Mouse (Mus musculus) kidney, adult 2 months (tissue): Measurements from ENCODE around the gene Kank2. TPM values are rescaled to one million over a fixed set of nuclear protein-coding genes. Genes with fewer than 3 reads are reported as not detected.

Experiments used
- DNase-seq: peaks from one replicate; pipeline ENCODE4 v3.0.0; 2021
- H3K27ac ChIP-seq: fragments of 200-500 bp; 2 replicates; pipeline ENCODE4 v1.5.1; 2012; ENCODE audit warnings: low read depth, low read length, control low read depth, inconsistent platforms; ENCODE audit not compliant: insufficient read depth
- H3K27me3 ChIP-seq: fragments of 200-500 bp; replicated peaks from 2 replicates; pipeline ENCODE4 v1.6.1; 2012; ENCODE audit warnings: mild to moderate bottlenecking, moderate library complexity, low read length, inconsistent platforms; ENCODE audit not compliant: control insufficient read depth, insufficient read depth
- H3K36me3 ChIP-seq: fragments of 200-500 bp; 2 replicates; pipeline ENCODE4 v1.6.1; 2012; ENCODE audit warnings: mild to moderate bottlenecking, moderate library complexity, low read length, inconsistent platforms; ENCODE audit not compliant: control insufficient read depth, insufficient read depth
- H3K4me1 ChIP-seq: fragments of 200-500 bp; 2 replicates; pipeline ENCODE4 v1.6.1; 2011; ENCODE audit warnings: low read length; ENCODE audit not compliant: control insufficient read depth, insufficient read depth
- H3K4me3 ChIP-seq: fragments of 200-500 bp; 2 replicates; pipeline ENCODE4 v1.5.1; 2011; ENCODE audit warnings: mild to moderate bottlenecking, low read depth, low read length, control low read depth; ENCODE audit not compliant: insufficient read depth
- CTCF ChIP-seq: fragments of 200-500 bp; conservative IDR thresholded peaks from 2 replicates; pipeline ENCODE4 v1.5.1; 2011; ENCODE audit warnings: low read depth, mild to moderate bottlenecking, control low read depth, low read length, moderate library complexity, mixed read lengths; ENCODE audit not compliant: insufficient read depth, insufficient read length
- POLR2A ChIP-seq: fragments of 200-500 bp; IDR thresholded peaks from one replicate; pipeline ENCODE4 v1.6.1; 2011; ENCODE audit warnings: low read depth, low read length, control low read depth
- WGBS: fragments of 180-500 bp; shearing (Covaris S2); methylation state at CpG from one replicate; pipeline ENCODE4 v1.1.7; 2018; 5-methylcytosine and 5-hydroxymethylcytosine counted together
- polyA plus RNA-seq: library from polyadenylated mRNA; depleted of rRNA; stranded (reverse); fragments of >200 nt; gene quantifications from 2 replicates; pipeline ENCODE4 v1.2.3, GENCODE M21; 2012

Kank2 gene
- polyA plus RNA-seq, 1 experiment = 21.8 TPM

GRCm38 (mm10) chr9:21764084-21764999 lies 34.2 kb downstream of the Kank2 start:
- DNase-seq = no peak
- no peaks in the 10 kb centered on the region for H3K36me3 ChIP-seq
- TF ChIP-seq POLR2A = no peak
- TF ChIP-seq CTCF = 0 out of 2 replicates have a peak, but pooled peaks have one; percentile 22
- 88% methylated on average over 6 of the region's 6 CpGs for WGBS
- no peak overlapping the region for H3K4me3 ChIP-seq
- no peaks in the 10 kb centered on the region for H3K27me3 ChIP-seq
- H3K4me1 ChIP-seq = peaks cover 4% of the 10 kb centered on the region; the same call in 1 of the 2 replicates
- no peak overlapping the region for H3K27ac ChIP-seq

GRCm38 (mm10) chr9:21762135-21762534 lies 36.4 kb downstream of the Kank2 start:
- TF ChIP-seq CTCF (no peak), POLR2A (no peak)
- H3K36me3 ChIP-seq = no peaks in the 10 kb centered on the region
- H3K4me3 ChIP-seq = no peak overlapping the region
- peaks cover 4% of the 10 kb centered on the region; the same call in 1 of the 2 replicates for H3K4me1 ChIP-seq
- peak; percentile 22 for DNase-seq
- H3K27me3 ChIP-seq = no peaks in the 10 kb centered on the region
- no peak overlapping the region for H3K27ac ChIP-seq

GRCm38 (mm10) chr9:21760155-21761088 lies 38.1 kb downstream of the Kank2 start, which contains the start of gene Spc24:
TSS of gene Spc24 (minus strand) at chr9:21760303.
- H3K36me3 ChIP-seq = no peaks in the 10 kb centered on the region
- H3K4me1 ChIP-seq = peaks cover 4% of the 10 kb centered on the region; the same call in 1 of the 2 replicates
- TF ChIP-seq CTCF (no peak; the same call in 1 of the 2 replicates), POLR2A (no peak)
- peak within 1 kb of the TSS; percentile 82 for H3K4me3 ChIP-seq
- peak; percentile 98 for DNase-seq
- H3K27me3 ChIP-seq = no peaks in the 10 kb centered on the region
- WGBS = under 1% methylated on average over 54 of the region's 54 CpGs
- no peak within 1 kb of the TSS for H3K27ac ChIP-seq

GRCm38 (mm10) chr9:21759718-21760117 lies 38.8 kb downstream of the Kank2 start:
- DNase-seq = no peak
- peak overlapping the region; percentile 82 for H3K4me3 ChIP-seq
- peaks cover 4% of the 10 kb centered on the region for H3K4me1 ChIP-seq
- no peak for TF ChIP-seq CTCF
- no peak for TF ChIP-seq POLR2A
- WGBS = under 1% methylated on average over 20 of the region's 20 CpGs
- no peaks in the 10 kb centered on the region for H3K36me3 ChIP-seq
- H3K27me3 ChIP-seq = no peaks in the 10 kb centered on the region
- H3K27ac ChIP-seq = no peak overlapping the region

DNA sequence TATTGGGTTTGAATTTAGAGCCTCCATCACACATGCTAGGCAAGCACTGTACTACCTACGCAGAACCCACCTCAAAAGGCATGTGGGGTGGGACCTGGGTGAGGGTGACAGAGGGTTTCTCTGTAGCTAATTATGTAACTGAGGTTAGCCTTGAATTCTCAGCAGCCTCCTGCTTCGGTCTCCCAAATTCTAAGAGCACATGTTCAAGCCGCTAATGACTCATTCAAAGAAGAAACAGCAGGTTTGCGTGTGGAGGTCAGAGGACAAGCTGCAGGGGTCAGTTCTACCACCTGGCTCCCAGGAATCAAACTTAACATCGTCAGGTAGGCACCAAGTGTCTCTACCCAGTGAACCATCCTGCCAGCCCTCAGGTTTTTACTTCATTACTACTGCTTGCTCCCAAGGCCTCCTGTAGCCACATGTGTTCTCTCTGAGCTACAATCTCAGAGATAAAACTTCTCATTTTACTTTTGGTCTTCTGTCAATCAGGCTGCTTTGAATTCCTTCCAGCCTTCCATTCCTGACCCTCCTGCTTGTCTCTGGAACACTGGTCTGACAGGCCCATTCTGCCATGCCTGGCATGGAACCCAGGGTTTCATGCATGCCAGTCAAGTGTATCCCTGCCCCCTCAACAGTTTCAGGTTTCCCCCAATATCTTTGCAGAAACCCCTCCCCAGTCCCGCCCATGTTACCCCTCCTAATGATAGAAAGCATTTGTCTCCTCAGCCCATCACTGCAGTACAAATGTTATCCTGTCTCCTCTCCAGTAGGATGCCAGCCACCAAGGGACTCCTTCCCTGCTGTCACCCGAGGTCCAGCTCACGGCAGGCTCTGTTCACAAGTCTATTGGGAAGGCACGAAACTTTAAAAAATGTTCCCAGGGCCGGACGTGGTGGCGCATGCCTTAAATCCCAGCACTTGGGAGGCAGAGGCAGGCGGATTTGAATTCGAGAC lies 39.7 kb downstream of the Kank2 start:
- Histone ChIP-seq H3K27me3 (no peaks in the 10 kb centered on the region), H3K4me3 (no peak overlapping the region), H3K27ac (no peak overlapping the region), H3K4me1 (peaks cover 11% of the 10 kb centered on the region), H3K36me3 (no peaks in the 10 kb centered on the region)
- DNase-seq = no peak
- WGBS = 72% methylated on average over 14 of the region's 14 CpGs
- TF ChIP-seq POLR2A (no peak), CTCF (no peak)

- peaks cover 11% of the 10 kb centered on the region for H3K4me1 ChIP-seq
- no peak overlapping the region for H3K4me3 ChIP-seq
- H3K27ac ChIP-seq = peak overlapping the region; percentile 62
- H3K27me3 ChIP-seq = no peaks in the 10 kb centered on the region
- DNase-seq = peak; percentile 59
- TF ChIP-seq CTCF (no peak), POLR2A (no peak)
- WGBS = 57% methylated on average over 13 of the region's 13 CpGs
- H3K36me3 ChIP-seq = no peaks in the 10 kb centered on the region
Observed at GRCm38 (mm10) chr9:21754516-21755321, 43.8 kb downstream of the Kank2 start.
